Mouse (Mus musculus): ENCODE results near the gene Lama4. TPM values are rescaled to one million over a fixed set of nuclear protein-coding genes. Genes with fewer than 3 reads are reported as not detected.
A peak's percentile ranks its signal among the peaks of the same experiment; 100 is the strongest.

Lama4 gene
- total and polyA plus RNA-seq, 2 experiments from 2014 or later: 16.7 to 19.9 TPM

DNA sequence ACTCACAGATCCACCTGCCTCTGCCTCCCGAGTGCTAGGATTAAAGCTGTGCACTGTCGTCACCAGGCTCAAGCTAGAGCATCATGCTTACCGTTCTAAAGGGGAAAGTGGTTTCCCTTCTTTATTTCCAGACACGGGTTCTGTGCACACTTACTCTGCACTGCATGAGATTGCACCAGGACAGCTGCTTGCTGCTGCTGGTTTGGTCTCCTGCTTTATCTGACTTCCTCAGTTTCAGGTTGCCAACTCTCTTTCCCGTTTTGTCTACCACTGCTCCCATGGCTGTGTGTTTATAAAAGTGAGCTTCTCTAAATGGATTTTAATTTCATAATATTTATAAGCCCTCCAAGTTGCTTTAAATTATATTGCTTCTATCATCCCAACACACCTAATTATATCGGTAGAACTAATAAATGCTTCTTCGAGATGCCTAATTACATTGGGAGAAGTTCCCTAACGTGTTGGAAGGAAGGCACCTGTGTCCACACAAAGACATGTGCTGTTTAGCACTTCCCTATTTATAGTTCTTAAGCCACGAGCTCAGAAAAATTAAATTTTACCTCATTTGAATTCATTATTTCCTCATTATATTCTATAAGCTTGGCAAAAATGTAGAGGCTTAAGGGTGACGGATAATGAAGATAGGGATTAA, 143.6 kb downstream of the Lama4 start:
- no peak for TF ChIP-seq CTCF (IDR thresholded peaks at IDR 0.05; ENCODE audit: low read depth)
- Histone ChIP-seq H3K4me3 (ENCODE audit: low read length) (no peak overlapping the region), H3K4me2 (ENCODE audit: low read depth, low read length) (no peak overlapping the region), H3K27me3 (ENCODE audit: insufficient read depth, low read length) (no peaks in the 10 kb centered on the region), H3K4me1 (ENCODE audit: insufficient read depth, low read length) (no peaks in the 10 kb centered on the region), H3K9me3 (ENCODE audit: low read length) (no peaks in the 10 kb centered on the region), H3K27ac (no peak overlapping the region), H3K36me3 (ENCODE audit: insufficient read depth, low read length) (no peaks in the 10 kb centered on the region), H3K9ac (replicated peaks; ENCODE audit: low read length) (no peak overlapping the region)
- DNase-seq (ENCODE audit: low spot score) (no peak), ATAC-seq (no peak)
- 59% methylated on average over 10 of the region's 10 CpGs for WGBS

DNA sequence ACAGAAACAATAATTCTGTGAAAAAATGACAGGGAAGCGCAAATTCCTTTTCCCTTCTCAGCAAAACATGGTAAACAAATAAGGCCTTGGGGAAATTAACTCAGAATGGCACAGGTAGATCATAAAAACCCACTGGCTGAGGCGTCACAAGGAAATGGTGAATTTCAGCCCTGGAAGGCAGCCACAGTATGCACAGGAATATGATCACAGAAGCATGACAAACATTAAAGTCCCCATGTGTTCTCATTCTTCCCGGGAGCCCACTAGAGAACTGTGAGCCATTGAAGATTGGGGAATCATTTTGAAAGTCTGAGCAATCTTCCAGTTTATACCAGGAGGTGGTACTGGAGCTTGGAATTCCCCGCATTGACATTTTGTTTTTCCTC, 144.2 kb downstream of the Lama4 start:
- WGBS: 48% methylated on average over 4 of the region's 4 CpGs
- H3K9ac ChIP-seq (replicated peaks; ENCODE audit: low read length): no peak overlapping the region
- no peak overlapping the region for H3K27ac ChIP-seq
- TF ChIP-seq CTCF (IDR thresholded peaks at IDR 0.05; ENCODE audit: low read depth): no peak
- H3K4me1 ChIP-seq (ENCODE audit: insufficient read depth, low read length): no peaks in the 10 kb centered on the region
- H3K27me3 ChIP-seq (ENCODE audit: insufficient read depth, low read length): no peaks in the 10 kb centered on the region
- ATAC-seq (no peak), DNase-seq (ENCODE audit: low spot score) (peak; percentile 40)
- no peak overlapping the region for H3K4me3 ChIP-seq (ENCODE audit: low read length)
- no peak overlapping the region for H3K4me2 ChIP-seq (ENCODE audit: low read depth, low read length)
- no peaks in the 10 kb centered on the region for H3K36me3 ChIP-seq (ENCODE audit: insufficient read depth, low read length)
- no peaks in the 10 kb centered on the region for H3K9me3 ChIP-seq (ENCODE audit: low read length)

DNA sequence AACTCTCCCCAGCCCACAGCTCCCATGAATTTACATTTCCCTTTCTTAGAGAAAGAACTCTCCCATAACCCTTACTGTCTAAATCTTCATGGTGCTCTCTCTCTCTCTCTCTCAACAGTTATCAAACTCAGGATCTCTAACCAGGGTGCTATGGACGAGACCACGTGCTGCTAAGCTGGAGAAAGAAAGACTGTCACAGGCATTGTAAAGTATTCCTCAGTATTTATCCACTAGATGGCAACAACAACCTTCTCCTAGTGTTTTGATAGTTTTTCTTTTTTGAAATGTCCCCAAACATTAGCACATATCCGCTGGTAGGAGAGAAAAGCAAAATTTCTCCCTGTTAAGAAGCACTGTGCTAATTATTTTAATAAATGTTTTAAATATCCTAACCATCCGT, 156.1 kb downstream of the Lama4 start:
- Histone ChIP-seq H3K27ac (no peak overlapping the region), H3K9me3 (ENCODE audit: low read length) (no peaks in the 10 kb centered on the region), H3K4me2 (ENCODE audit: low read depth, low read length) (no peak overlapping the region), H3K9ac (replicated peaks; ENCODE audit: low read length) (no peak overlapping the region), H3K36me3 (ENCODE audit: insufficient read depth, low read length) (no peaks in the 10 kb centered on the region), H3K27me3 (ENCODE audit: insufficient read depth, low read length) (no peaks in the 10 kb centered on the region), H3K4me1 (ENCODE audit: insufficient read depth, low read length) (no peaks in the 10 kb centered on the region), H3K4me3 (ENCODE audit: low read length) (no peak overlapping the region)
- DNase-seq (ENCODE audit: low spot score) (peak; percentile 64), ATAC-seq (no peak; the same call in 1 of the 2 replicates)
- 27% methylated on average over 4 of the region's 4 CpGs for WGBS
- TF ChIP-seq CTCF (IDR thresholded peaks at IDR 0.05; ENCODE audit: low read depth): peak; percentile 66

DNA sequence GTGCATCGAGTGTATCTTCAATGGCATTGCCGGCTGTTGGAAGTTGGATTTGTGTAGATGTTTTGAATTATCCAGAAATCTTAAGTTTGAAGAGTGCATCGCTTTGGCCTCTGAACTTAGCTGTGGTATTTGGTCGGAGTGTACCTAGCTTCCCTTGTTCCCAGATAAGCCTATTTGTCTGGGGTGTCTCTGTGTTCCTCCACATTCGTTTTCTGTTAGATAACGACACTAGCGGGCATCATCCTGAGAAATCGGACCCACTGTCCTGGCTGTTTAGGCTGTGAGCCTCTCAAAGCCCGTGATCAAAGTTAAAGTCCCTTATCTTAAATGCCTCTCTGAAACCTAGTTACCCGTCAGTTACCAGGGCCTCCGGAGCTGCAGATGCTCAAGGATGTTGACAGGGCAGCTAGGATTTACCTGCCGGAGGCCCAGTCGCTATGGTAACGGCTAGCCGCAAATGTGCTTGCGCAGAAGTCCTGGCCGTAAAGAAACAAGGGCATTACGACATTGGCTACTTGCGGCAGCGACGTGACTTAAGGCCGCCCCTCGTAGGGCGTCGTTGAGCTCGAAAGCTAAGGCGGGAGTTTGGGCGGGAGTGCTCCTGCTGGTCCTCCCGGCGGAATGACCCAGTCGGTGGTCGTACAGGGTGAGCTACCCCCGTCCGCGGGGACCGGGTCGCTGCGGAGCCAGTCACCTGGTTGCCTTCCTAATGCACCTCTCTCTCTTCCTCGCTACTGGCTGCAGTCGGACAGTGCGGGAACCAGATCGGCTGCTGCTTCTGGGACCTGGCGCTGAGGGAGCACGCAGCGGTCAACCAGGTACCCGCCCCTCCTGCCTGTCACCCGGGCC, 168.4 kb downstream of the Lama4 start, which contains the start of the genes Fam229b and Tube1:
Fam229b (minus strand) TSS at position 453 of the 849 bp plus-strand sequence.
Tube1 (plus strand) TSS at position 515 of the 849 bp plus-strand sequence.
- 5% methylated on average over 47 of the region's 47 CpGs for WGBS
- no peaks in the 10 kb centered on the region for H3K4me1 ChIP-seq (ENCODE audit: insufficient read depth, low read length)
- H3K27ac ChIP-seq: peak within 1 kb of the TSS; percentile 75
- no peaks in the 10 kb centered on the region for H3K9me3 ChIP-seq (ENCODE audit: low read length)
- 0 out of 2 replicates have a peak, but pooled peaks cover 8% of the 10 kb centered on the region for H3K36me3 ChIP-seq (ENCODE audit: insufficient read depth, low read length)
- no peaks in the 10 kb centered on the region for H3K27me3 ChIP-seq (ENCODE audit: insufficient read depth, low read length)
- DNase-seq (ENCODE audit: low spot score) (peak; percentile 97), ATAC-seq (peak; percentile 95)
- peak within 1 kb of the TSS; percentile 76 for H3K4me3 ChIP-seq (ENCODE audit: low read length)
- peak within 1 kb of the TSS; percentile 58 for H3K9ac ChIP-seq (replicated peaks; ENCODE audit: low read length)
- no peak for TF ChIP-seq CTCF (IDR thresholded peaks at IDR 0.05; ENCODE audit: low read depth)
- H3K4me2 ChIP-seq (ENCODE audit: low read depth, low read length): peak within 1 kb of the TSS; percentile 97

DNA sequence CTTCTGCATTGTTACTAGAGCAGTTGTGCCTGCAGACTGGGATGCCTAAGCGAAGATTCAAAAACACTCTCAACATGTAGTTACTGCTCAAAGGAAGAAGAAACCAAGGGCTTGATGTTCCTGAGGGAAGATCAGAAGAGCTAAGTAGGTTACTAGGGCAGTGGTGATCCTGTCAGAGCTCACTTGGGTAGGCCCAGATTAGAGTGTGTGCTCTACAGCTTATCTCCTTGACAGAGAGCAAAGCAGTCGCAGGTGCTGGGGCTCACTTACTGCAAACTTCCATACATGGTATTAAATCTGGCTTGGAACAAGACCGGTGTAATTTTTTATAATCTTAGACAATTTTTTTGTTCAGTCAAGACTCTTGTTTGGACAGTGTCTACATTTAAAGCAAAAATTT, 172.5 kb downstream of the Lama4 start:
- WGBS: 91% methylated on average over 3 of the region's 3 CpGs
- ATAC-seq (no peak), DNase-seq (ENCODE audit: low spot score) (no peak)
- no peaks in the 10 kb centered on the region for H3K9me3 ChIP-seq (ENCODE audit: low read length)
- no peak overlapping the region for H3K27ac ChIP-seq
- no peak overlapping the region for H3K9ac ChIP-seq (replicated peaks; ENCODE audit: low read length)
- TF ChIP-seq CTCF (IDR thresholded peaks at IDR 0.05; ENCODE audit: low read depth): no peak
- H3K4me2 ChIP-seq (ENCODE audit: low read depth, low read length): no peak overlapping the region
- no peak overlapping the region for H3K4me3 ChIP-seq (ENCODE audit: low read length)
- H3K36me3 ChIP-seq (ENCODE audit: insufficient read depth, low read length): peaks cover 8% of the 10 kb centered on the region; the same call in 1 of the 2 replicates
- no peaks in the 10 kb centered on the region for H3K4me1 ChIP-seq (ENCODE audit: insufficient read depth, low read length)
- no peaks in the 10 kb centered on the region for H3K27me3 ChIP-seq (ENCODE audit: insufficient read depth, low read length)

DNA sequence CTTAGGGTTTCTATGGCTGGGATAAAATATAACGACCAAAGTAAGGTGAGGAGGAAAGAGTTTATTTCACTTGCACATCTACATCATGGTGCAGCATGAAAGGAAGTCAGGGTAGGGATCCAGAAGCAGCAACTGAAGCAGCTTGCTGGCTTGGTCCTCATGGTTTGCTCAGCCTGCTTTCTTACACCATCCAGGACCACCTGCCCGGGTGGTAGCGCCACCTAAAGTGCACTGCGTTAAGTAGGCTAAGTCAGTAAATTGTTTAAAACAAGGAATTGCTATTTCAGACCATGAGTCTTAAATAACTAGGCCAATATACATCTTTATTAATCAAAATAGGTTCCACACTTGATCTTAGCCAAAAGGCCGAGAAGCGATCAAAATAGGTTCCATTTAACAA, 173.4 kb downstream of the Lama4 start:
- Histone ChIP-seq H3K4me1 (ENCODE audit: insufficient read depth, low read length) (no peaks in the 10 kb centered on the region), H3K4me2 (ENCODE audit: low read depth, low read length) (no peak overlapping the region), H3K4me3 (ENCODE audit: low read length) (no peak overlapping the region), H3K9me3 (ENCODE audit: low read length) (no peaks in the 10 kb centered on the region), H3K27ac (no peak overlapping the region), H3K27me3 (ENCODE audit: insufficient read depth, low read length) (no peaks in the 10 kb centered on the region), H3K36me3 (ENCODE audit: insufficient read depth, low read length) (peaks cover 8% of the 10 kb centered on the region; the same call in 1 of the 2 replicates), H3K9ac (replicated peaks; ENCODE audit: low read length) (no peak overlapping the region)
- DNase-seq (ENCODE audit: low spot score) (no peak), ATAC-seq (no peak)
- 86% methylated on average over 6 of the region's 6 CpGs for WGBS
- no peak for TF ChIP-seq CTCF (IDR thresholded peaks at IDR 0.05; ENCODE audit: low read depth)
